In genomic region chr7:116504818-116505170, GRCm38 (mm10) we compare ENCODE assay signal across 8 mouse cellular contexts. TPM values are rescaled to one million over a fixed set of nuclear protein-coding genes. Genes with fewer than 3 reads are reported as not detected.
DNase-seq lines count a peak whose midpoint lies in the region; ATAC-seq and TF ChIP-seq lines count a peak whose summit lies in the region.

No protein-coding gene starts in this region.

- TF ChIP-seq POLR2A in kidney, adult 2 months (IDR thresholded peaks at IDR 0.05; ENCODE audit: low read depth, low read length) = no peak
- TF ChIP-seq POLR2A in bone marrow, adult 2 months (IDR thresholded peaks at IDR 0.05; ENCODE audit: borderline replicate concordance, control insufficient read depth, low read depth, low read length) = no peak

- 2% methylated on average over 6 of the region's 6 CpGs for WGBS in kidney, adult 2 months
- 0% methylated on average over 6 of the region's 6 CpGs for WGBS in bone marrow, adult 2 months
- 2% methylated on average over 6 of the region's 6 CpGs for WGBS in hindbrain, postnatal 0 days
- WGBS in midbrain, embryonic 15.5 days = 2% methylated on average over 6 of the region's 6 CpGs

- no peaks in the 10 kb centered on the region for H3K27me3 ChIP-seq in kidney, adult 2 months (replicated peaks; ENCODE audit: control insufficient read depth, insufficient read depth, low read length)
- no peaks in the 10 kb centered on the region for H3K27me3 ChIP-seq in hindbrain, postnatal 0 days (ENCODE audit: insufficient read depth, low read length)
- H3K27me3 ChIP-seq in midbrain, embryonic 15.5 days (replicated peaks) = no peaks in the 10 kb centered on the region

- no peak for DNase-seq in kidney, adult 2 months
- DNase-seq in kidney, adult 8-10 months = no peak
- DNase-seq in hindbrain, postnatal 0 days (ENCODE audit: low spot score) = no peak
- DNase-seq in gastrocnemius, postnatal 25 days = no peak
- DNase-seq in frontal cortex, postnatal 14 days (ENCODE audit: low spot score in 2 of 2) = no peak
- no peak for DNase-seq in left cerebral cortex, adult 8-10 months (ENCODE audit: low spot score in 2 of 2)

- no peak for ATAC-seq in hindbrain, postnatal 0 days
- ATAC-seq in midbrain, embryonic 15.5 days (replicated peaks) = no peak

- peaks cover 11% of the 10 kb centered on the region for H3K4me1 ChIP-seq in kidney, adult 2 months (ENCODE audit: control insufficient read depth, insufficient read depth, low read length)
- no peaks in the 10 kb centered on the region; the same call in none of the 2 replicates for H3K4me1 ChIP-seq in bone marrow, adult 2 months (ENCODE audit: control insufficient read depth, insufficient read depth, low read length)
- no peaks in the 10 kb centered on the region for H3K4me1 ChIP-seq in hindbrain, postnatal 0 days (ENCODE audit: insufficient read depth, low read length)
- peaks cover 21% of the 10 kb centered on the region for H3K4me1 ChIP-seq in midbrain, embryonic 15.5 days

- H3K9me3 ChIP-seq in hindbrain, postnatal 0 days (ENCODE audit: low read length) = no peaks in the 10 kb centered on the region
- H3K9me3 ChIP-seq in midbrain, embryonic 15.5 days = no peaks in the 10 kb centered on the region

- no peak overlapping the region for H3K27ac ChIP-seq in kidney, adult 2 months (ENCODE audit: insufficient read depth, low read depth, low read length)
- peak overlapping the region; percentile 86 for H3K27ac ChIP-seq in bone marrow, adult 2 months (ENCODE audit: control insufficient read depth, insufficient read depth, low read depth, low read length, poor library complexity)
- peak overlapping the region; percentile 88 for H3K27ac ChIP-seq in hindbrain, postnatal 0 days
- H3K27ac ChIP-seq in midbrain, embryonic 15.5 days = peak overlapping the region; percentile 86

- H3K36me3 ChIP-seq in kidney, adult 2 months (ENCODE audit: control insufficient read depth, insufficient read depth, low read length) = no peaks in the 10 kb centered on the region
- H3K36me3 ChIP-seq in hindbrain, postnatal 0 days (ENCODE audit: insufficient read depth, low read length) = no peaks in the 10 kb centered on the region
- no peaks in the 10 kb centered on the region for H3K36me3 ChIP-seq in midbrain, embryonic 15.5 days (replicated peaks)

- H3K4me3 ChIP-seq in kidney, adult 2 months (ENCODE audit: insufficient read depth, low read depth, low read length) = peak overlapping the region; percentile 93
- H3K4me3 ChIP-seq in bone marrow, adult 2 months (replicated peaks; ENCODE audit: control insufficient read depth, low read depth, low read length) = peak overlapping the region; percentile 74
- H3K4me3 ChIP-seq in hindbrain, postnatal 0 days (ENCODE audit: low read length) = peak overlapping the region; percentile 87
- peak overlapping the region; percentile 64 for H3K4me3 ChIP-seq in midbrain, embryonic 15.5 days

- TF ChIP-seq CTCF in kidney, adult 2 months (conservative IDR thresholded peaks at IDR 0.05; ENCODE audit: insufficient read depth, insufficient read length, low read depth, low read length) = no peak
- no peak for TF ChIP-seq CTCF in bone marrow, adult 2 months (IDR thresholded peaks at IDR 0.05; ENCODE audit: control insufficient read depth, insufficient read depth, low read length)
- 0 out of 2 replicates have a peak, but pooled peaks have one; percentile 1 for TF ChIP-seq CTCF in hindbrain, postnatal 0 days (IDR thresholded peaks at IDR 0.05; ENCODE audit: low read depth)

- H3K4me2 ChIP-seq in hindbrain, postnatal 0 days (ENCODE audit: low read depth, low read length) = peak overlapping the region; percentile 87
- H3K4me2 ChIP-seq in midbrain, embryonic 15.5 days = peak overlapping the region; percentile 68

- H3K9ac ChIP-seq in hindbrain, postnatal 0 days (replicated peaks; ENCODE audit: low read length) = peak overlapping the region; percentile 86
- H3K9ac ChIP-seq in midbrain, embryonic 15.5 days = peak overlapping the region; percentile 81

RNA-seq across cellular contexts. Expression of gene Nucb2, which starts 0.6 kb away (rescaled TPM):
- 2.5 and 3.1 TPM in 2 replicates for polyA plus RNA-seq in kidney, adult 2 months (2012; rRNA removed)
- 6.5 and 23.0 TPM in 2 replicates for polyA plus RNA-seq in bone marrow, adult 2 months (2011; ENCODE audit: insufficient read depth, insufficient read length, low replicate concordance, missing spikeins)
- total RNA-seq in hindbrain, postnatal 0 days (2014; rRNA removed) = 15.1 and 17.7 TPM in 2 replicates
- polyA plus RNA-seq in hindbrain, postnatal 0 days (2015; fragmentation: Nextera tagmentation; extraction: Ambion mirVana) = 36.7 and 37.5 TPM in 2 replicates
- polyA plus RNA-seq in midbrain, embryonic 15.5 days (2015; fragmentation: Nextera tagmentation; extraction: Ambion mirVana) = 28.0 and 32.0 TPM in 2 replicates
- total RNA-seq in gastrocnemius, postnatal 25 days (2021) = 1 to 10 TPM; 6.2 to 9.2 TPM
- total RNA-seq in left cerebral cortex, adult 8-10 months (2022) = 10 to 100 TPM; 25.7 to 28.7 (median 28.2) TPM
